Mouse (Mus musculus): ENCODE data around the gene Ptprn2.

DNA sequence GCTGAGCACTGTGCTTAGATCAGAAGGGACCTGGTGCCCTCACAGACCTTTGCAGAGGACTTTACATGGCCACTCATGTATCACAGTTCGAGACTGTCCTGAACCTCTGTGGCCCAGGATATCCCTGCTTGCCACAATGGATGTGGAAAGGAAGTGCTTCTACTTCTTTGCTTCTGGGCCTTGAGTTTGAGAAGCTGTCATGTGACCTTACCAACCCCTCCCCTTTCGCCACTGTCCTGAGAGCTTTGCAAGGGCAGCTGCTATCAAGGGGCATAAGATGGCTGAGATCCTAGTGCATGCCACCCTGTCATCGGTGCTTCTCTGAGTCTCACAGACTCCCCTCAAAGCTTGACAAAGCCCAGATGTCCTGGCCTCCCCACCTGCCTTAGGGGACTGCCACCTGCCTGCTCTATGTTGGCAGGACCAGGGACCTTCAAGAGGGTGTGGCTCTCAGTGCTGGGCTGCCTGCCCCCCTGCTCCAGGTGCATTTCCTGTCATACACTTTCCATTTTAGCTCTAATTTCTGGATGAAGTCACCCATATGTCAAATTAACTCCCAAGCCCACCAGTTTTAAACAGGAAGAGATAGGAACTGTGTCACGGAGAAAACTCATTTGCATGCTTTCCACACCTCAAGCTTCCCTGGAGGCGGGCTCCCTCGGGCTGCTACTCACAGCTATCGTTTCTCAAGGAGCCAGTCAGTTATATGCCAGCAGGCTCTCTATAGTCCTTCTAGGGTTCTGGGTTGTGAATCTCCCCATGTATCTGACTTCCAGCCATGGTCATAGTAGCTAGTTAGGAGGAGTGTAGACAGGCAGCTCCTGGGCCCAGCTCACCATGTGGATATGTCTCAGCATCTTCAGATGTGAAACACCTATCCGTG, 112.8 kb downstream of the Ptprn2 start:
- TF ChIP-seq POLR2A (IDR thresholded peaks at IDR 0.05; ENCODE audit: borderline replicate concordance, extremely low read depth, insufficient read depth, insufficient read length, poor library complexity, severe bottlenecking) (no peak), CTCF (IDR thresholded peaks at IDR 0.05; ENCODE audit: borderline replicate concordance, extremely low read depth, insufficient read depth, insufficient read length) (no peak)
